Mouse (Mus musculus): Measurements from ENCODE around the gene Trp53i13.

Gene Trp53i13

DNA sequence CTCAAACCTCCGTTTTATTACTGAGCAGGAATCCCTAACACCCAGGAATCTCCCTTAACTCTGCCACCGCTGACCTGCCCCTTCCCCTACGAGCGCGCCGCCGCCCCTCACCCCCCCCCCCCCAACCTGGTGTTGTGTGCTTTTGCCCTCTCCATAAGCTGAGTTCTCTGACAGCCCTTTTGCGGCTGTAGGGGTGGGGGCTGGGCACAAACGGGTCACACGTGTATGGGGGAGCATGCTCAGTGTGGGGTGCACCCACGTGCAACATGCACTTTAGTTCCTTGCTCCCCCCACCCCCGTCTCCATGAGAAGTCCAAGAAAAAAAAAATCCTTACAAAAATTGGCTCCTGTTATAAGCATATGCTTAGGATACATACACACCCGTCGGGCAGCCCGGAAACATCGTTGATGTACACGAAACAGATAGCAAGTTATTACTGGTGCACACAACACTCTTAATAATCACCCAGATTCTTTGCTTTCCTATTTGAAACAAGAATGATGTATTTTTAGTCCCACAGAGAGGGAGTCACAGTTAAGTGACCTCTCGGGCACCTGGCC, 23.4 kb downstream of the Trp53i13 start:
- DNase-seq (ENCODE audit: low spot score) = peak; percentile 16

DNA sequence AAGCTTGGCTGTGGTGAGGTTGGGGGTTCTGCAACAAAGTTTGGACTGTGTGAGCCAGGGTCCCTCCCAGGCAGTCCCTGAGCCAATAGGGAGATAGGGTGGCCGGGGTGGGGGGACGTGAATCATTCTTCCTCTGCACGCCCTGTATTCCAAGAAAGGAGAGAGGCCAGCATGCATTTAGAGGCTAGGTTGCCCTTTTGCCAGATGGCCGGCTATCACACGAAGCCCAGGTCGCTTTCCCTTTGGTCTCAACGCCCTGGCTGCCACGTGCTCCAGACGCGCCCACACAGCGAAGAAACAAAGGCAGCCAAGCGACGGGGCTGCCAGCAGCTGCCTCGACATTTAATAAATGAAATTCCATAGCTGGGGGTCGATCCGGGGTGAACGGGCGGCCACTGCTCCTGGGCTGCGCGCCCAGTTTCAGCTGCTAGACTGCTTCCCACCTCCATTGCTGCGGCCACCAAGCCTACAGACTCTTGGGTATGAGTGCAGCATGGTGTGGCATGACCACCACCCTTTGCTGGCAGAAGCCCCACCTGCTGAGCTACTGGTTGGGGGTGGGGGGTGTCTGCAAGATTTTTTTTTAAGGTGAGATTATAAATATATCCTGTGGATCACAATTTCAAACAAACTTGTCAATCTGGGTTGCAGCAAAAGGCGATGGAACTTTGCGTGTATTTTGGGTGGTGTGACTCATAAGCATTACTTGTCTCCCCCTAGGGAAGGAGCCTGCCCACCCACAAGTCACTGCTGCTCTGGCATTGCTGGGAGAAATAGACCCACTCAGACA, 24.1 kb downstream of the Trp53i13 start:
- peak; percentile 61 for DNase-seq (ENCODE audit: low spot score)

DNA sequence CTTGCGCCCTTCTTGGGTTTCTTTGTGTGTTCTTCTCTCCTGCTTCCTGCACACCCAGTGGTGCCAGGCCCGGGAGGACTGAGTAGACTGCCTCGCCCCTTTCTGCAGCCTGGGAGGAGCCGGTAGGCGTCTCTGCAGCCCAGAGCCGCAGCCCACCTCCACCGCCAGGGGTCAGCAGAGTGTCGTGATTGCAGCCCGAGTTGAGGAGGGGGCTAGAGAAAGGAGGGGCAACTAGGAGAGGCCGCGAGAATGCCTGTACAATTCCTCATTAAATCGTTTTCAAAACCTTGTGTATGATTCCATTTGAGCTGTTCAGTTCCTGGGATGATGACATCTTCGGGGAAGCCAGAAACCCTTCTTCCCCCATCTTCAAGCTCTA, 24.7 kb downstream of the Trp53i13 start:
- peak; percentile 90 for DNase-seq (ENCODE audit: low spot score)

DNA sequence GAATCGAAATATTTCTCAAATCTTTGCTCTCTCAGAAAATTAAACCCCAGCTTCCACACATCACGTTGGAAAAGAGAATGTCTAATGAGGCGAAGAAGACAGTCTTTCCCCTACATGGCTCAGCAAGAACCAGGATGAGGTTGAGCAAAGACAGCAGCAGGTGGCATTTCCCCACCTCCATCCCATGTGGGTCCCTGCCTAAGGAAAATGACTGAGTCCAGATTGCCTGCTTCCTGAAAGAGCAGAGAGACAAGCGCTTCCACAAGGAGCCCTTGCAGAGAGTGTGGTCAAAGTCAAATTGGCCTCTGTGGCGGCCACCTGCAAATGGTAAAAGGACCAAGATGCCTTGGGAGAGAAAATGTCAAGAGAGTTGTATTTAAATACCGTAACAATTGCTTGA, 25.3 kb downstream of the Trp53i13 start:
- DNase-seq (ENCODE audit: low spot score) = no peak

DNA sequence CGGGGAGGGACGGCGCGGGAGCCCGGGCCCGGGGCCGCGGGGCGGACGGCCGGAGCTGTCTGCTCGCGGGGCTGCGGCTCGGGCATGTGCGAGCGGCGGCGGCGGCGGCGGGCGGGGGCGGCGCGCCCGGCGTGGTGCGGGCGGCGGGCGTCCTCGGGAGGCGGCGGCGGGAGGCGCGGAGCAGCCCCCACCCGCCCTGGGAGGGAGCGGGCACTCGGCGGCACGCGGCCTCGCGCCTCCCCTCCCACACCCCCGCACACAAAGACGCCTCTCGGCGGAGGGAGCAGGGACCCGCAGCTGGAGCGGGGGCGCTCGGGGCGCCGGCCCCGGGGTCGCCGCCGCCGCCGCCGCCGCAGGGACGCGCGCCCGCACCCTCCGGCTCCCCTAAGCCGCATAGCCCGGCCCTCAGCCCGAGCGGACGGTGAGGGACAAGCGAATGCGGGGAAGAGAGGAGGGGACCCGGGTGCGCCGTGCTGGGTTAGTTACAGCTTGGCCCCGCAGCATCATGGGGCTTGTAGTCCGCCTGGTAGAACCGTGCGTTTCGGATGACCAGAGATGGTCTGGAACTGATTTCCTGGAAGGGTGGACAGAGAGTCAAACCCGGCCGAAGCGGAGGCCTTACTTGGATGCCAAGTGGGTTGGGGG, 26.1 kb downstream of the Trp53i13 start, which contains the start of gene Ankrd13b:
Ankrd13b (minus strand) TSS at position 88 of the 645 bp plus-strand sequence.
- DNase-seq (ENCODE audit: low spot score) = peak; percentile 80

DNA sequence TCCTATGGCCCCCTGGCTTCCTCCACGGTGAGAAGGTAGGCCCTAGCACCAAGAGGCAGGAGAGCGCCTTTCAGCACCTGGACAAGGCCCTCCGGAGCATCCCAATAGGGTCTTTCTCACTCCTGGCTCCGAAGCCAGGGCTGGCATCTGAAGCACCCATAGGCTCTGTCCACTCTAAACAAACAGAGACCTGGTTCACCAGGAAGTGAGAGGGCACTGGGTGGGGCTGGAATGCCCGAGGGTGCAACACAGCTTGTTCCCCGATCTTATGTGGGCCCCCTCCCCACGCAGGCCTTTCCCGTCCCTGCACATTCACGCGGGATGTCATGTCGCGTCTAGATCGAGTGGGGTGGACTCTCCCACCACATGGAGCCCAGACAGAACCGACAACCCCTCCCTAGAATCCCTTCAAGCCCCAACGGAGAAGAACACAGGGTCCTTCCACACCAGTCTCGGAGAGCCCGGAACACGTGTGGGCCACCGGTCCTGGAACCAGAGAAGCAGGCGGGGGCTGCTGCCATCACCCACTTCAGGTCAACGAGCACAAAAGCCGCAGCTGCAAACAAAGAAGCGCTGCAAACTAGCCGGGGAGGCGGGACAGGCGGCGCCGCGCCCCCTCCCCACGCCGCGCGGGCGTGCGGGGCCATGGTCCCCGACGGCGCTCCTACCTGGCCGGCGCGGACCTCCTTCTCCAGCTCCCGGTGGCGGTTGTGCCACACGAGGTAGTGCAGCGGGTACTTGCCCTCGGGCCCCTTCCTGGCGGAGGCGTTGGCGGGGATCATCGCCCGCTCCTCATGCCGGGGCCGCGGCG, 26.8 kb downstream of the Trp53i13 start:
- no peak for DNase-seq (ENCODE audit: low spot score)

DNA sequence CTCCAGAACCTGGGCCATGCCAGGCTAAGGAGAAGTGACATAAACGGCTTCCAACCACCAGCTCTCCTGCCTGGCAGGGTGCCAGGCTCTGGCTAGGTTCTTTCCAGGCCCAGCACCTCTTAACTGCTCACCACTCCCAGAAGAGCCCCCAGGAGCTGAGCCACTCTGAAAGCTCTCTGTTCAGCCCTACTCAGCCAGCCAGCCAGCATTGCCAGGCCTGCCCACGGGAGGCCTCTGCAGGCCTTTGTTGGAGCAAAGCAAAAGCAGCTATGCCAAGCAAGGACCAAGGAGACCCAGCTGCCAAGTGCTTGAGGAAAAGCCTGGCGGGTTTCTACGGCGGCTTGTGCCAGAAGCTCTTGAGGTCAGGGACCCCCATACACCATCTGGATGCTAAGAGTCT, 29.0 kb downstream of the Trp53i13 start:
- DNase-seq (ENCODE audit: low spot score) = peak; percentile 16

DNA sequence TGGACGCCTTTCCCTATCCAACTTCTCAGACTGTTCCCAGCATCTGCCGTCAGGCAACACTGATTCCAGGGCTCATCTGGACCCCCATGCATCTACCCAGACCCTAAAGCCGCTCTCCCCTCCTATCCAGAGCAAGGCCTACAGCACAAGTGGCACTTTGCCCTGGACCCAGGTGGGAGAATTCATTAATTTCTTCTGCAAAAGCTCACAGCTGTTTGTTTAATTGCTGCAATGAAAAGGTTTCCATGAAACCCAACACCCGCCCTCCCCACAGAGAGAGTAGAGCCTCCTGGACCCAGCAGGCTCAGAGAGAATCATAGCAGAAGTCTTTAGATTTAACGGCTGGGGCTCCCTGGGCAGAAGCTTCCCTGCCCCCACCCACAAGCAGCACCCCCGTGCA, 30.6 kb downstream of the Trp53i13 start:
- no peak for DNase-seq (ENCODE audit: low spot score)

DNA sequence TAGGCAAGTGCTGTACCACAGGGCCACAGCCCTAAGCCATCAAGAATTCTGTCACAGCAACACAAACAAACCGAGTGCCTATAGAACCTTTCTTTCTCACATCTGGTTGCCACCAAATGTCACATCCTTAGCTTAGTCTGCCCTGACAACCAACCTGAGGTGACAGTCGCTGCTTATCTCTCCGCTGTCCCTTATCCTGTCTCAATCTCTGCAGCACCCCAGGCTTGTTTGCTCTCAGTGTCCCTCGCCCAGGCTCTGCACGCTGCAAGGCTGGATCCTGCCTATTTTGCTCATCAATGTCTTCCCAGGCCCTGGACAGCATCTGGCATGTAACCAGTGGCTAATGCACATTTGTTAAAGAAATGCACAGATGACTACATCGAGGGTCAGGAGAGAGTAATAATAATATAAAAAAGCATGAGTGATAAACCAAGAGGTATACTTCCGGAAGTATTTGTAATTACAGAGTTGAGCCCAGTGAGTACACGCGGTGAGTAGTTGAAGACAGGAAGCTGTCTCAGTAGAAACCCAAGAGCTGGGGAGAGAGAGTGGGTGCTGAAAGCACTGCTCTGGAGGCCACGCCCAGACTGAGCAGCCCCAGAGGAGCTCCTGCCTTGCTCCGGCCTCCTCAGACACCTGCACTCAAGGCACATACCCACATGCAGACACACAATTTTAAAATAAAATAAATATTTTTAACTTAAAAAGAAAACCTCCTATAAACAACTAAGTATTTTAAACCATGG, 32.1 kb downstream of the Trp53i13 start:
- DNase-seq (ENCODE audit: low spot score) = no peak

DNA sequence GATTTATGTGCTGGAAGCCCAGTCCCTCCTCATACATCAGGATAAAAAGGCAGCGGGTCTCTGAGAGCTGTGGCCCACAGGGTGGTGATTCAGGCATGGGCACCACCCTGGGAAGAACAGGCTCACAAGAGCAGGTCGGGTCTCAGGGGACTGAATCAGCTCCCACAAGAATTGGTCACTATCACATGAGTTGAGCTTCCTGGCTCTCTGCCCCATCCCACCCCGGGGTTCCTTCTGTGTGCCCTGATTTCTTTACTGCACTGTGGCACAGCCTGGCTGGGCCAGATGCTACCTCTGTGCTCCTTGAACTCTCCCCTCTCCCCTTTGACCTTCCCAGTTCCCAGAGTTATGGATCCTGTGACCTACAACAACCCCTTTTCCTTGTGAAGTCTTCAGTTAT, 32.7 kb downstream of the Trp53i13 start:
- DNase-seq (ENCODE audit: low spot score) = no peak

DNA sequence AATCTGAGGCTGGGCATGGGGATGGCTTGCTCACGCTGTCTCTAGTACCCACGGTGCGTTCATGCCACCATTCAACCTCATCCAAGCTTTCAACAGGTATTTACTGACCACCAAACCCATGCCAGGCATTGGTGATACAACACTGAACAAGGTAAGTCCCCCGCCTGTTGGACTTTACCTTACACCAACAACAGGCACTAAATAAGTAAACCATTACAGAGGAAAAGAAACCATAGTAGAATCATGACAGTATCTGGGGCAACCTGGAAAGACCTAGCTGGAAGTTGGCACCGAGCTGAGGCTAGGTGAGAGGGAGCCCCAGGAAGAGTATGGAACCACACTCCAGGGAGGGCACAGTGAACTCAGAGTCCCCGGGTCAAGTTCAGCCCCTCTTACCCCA, 38.9 kb downstream of the Trp53i13 start:
- no peak for DNase-seq (ENCODE audit: low spot score)

DNA sequence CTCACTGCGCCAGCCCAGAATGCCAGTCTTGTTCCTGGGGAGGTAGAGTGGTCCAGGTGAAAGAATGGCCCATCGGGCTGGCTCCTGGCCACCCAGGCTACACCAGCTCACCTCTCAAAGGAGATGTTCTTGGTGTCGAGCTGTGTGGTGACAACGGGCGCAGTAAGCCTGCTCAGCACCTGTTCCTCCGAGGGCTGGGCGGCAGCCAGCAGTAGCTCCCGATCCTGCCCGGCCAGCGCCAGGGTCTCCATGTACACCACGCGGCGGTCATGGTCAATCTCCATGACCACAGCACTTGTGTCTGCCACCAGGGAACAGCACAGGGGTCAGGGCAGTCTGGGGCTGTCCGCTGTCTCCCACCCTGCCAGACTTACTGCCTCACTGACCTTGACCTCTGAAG, 39.6 kb downstream of the Trp53i13 start:
- DNase-seq (ENCODE audit: low spot score) = no peak

DNA sequence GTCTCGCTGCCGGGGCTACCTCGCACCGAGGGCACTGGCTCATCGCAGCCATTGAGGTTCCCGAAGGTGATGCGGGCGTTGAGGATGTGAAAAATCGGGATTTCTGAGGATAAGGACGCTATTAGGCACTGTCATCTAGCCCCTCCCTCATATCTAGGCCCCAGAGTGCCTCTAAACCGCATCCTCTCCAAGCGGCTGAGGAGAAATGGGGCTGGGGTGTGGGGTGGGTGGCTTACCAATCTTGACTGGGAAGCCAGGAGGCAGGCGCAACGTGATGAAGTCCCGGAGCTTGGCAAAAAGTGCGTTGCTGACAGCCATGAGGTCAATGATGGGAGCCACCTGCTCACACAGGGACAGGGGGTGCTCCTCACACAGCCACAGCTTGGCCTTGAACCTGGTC, 43.0 kb downstream of the Trp53i13 start:
- no peak for DNase-seq (ENCODE audit: low spot score)

DNA sequence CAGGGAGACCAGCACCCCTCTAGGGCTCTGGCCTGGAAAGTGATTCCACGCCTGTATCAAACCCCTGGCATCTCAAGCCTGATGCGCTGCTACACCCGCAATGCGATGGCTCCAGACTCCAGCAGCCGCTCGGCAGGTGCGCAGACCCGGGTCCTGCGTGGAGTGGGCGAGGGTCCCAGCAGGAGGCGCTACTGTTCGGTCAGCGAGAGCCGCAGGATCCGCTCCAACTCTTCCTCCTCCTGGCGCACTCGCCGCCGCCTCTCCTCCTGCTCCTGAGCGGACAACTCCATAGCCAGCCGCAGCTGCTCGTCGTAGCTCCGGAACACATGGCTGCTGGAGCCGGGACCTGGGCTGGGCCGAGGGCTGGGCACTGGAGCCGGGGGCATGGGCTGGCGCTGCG, 44.4 kb downstream of the Trp53i13 start:
- no peak for DNase-seq (ENCODE audit: low spot score)

DNA sequence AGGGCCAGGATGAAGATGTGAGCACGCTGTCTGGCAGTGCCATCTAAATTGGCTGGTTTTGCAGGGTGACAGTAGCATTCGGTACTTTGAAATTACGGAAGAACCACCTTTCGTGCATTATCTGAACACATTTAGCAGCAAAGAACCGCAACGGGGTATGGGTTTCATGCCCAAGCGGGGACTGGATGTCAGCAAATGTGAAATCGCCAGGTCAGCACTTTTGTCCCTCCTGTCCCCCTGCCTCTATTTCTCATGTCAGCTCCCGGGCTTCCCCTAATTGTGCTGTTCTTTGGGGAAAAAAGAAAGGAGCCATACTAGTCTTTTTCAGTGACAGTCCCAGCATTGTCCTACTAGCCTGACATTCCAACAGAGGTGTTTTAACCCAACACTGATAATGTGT, 47.4 kb downstream of the Trp53i13 start:
- no peak for DNase-seq (ENCODE audit: low spot score)

DNA sequence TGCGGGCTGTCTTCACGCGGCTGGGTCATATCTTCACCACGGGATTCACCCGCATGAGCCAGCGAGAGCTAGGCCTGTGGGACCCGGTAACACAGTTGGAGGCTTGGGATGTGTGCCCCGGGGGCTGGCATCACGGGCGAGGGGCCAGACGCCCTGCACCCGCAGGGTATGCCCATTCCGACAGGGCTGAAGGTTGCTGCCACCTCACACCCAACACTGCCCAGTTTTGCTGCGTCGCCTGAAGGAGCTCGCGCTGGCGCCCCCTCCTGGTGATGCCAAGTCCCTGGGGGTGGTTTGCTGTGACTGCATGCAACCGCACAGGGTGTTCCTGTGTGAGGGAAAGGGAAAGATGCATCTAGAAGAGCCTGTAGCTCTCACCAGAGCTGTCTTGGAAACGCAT, 48.0 kb downstream of the Trp53i13 start:
- peak; percentile 77 for DNase-seq (ENCODE audit: low spot score)

DNA sequence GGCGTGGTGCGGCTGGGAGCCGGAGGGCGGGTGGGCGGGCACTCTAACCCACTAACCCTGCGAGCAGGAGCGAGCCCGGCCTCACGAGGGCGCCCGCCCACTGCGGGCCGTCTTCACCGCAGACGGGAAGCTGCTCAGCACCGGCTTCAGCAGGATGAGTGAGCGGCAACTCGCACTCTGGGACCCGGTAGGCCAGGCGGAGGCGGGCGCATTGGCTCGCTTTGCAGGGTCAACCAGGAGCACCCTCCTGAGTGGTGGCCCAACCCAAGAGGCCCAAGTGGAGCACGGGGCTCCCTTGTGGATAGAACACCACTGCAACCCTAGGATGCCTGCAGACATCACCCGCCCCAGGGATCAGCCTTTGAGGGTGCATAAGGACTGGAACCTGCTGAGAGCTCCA, 48.6 kb downstream of the Trp53i13 start:
- DNase-seq (ENCODE audit: low spot score) = peak; percentile 78

DNA sequence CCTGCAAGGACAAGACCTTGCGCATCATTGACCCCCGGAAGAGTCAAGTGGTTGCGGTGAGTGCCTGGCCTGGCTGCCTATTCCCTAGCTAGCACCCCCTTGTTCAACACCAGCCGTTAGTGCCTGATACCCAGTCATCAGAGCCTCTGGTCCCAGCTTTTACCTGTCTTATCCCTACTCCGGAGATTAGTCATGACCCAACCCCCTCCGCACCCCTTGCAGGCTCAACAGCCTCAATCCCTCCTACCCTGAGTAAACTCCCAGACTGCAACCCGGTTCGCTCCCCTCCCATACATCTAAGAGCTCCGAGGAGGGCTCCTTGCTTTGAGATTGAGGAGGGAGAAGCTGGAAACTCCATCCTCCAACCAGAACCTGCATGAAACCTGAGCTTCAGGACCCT, 49.2 kb downstream of the Trp53i13 start:
- DNase-seq (ENCODE audit: low spot score) = no peak

DNA sequence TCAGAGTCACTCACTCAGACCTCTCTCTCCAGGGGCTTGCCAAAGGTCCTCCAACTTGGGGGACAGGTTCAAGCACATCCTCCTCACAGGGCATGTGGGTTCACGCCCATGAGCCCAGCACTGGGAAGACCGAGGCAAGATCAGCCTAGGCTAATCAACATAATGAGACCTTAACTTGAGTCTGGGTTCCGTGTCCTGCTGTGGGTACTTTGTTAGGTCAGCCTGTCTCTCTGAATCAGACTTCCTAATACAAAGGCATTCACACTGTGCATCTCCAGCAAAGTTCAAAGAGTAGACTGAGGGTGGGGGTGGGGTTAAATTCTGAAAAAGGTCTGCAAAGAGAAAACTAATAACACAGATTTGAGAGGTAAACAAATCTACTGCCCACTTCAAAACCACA, 50.7 kb downstream of the Trp53i13 start:
- DNase-seq (ENCODE audit: low spot score) = no peak

DNA sequence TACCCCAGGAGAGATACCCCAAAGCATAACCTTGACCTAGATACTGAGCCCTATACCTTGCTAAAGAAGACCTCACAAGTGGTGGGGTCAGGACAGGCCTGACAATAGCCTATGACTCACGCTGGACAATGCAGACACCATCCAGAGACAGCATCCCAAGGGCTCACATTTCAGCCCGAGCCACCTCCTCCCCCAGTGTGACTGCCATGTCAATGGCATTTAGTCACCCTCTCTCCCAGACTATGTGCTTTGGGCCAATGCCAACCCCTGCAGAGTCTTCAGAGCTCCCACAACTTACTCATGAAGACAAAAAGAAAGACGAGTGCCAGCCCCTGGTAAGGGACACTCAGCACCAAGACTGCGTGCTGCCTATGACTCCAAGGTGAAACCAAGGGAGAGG, 51.1 kb downstream of the Trp53i13 start:
- no peak for DNase-seq (ENCODE audit: low spot score)

DNA sequence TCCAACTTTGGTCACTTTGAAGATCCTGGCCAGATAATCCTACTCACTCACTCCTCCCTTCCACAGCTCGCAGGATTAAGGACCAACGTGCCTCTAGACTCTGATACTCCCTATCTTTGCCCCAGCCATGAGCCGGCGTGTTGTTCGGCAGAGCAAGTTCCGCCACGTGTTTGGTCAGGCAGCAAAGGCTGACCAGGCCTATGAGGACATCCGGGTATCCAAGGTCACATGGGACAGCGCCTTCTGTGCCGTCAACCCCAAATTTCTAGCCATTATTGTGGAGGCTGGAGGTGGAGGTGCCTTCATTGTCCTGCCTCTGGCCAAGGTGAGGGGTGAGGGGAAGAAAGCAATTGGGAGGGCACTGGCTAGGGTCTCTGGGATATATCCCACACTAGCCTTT, 52.0 kb downstream of the Trp53i13 start:
- no peak for DNase-seq (ENCODE audit: low spot score)

DNA sequence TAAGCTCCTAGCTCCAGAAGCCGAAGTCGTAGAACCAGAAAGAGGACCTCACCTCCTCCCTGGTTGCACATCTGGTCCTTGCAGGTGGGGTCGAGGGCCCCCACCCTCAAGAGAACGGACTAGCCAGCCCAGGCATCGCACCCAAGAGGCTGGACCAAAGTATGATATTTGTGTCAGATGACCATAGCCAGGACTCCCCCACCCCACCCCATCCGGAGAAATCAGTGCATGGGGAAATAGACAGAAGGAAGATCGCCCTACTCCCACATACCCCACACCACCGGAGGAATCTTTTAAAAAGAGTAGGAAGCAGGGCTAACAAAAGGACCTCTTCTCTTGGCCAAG, 52.7 kb downstream of the Trp53i13 start:
- DNase-seq (ENCODE audit: low spot score) = no peak

All from ovary, postnatal 36 days (tissue).